Mouse (Mus musculus): ENCODE results near the gene Tgfb3.

DNA sequence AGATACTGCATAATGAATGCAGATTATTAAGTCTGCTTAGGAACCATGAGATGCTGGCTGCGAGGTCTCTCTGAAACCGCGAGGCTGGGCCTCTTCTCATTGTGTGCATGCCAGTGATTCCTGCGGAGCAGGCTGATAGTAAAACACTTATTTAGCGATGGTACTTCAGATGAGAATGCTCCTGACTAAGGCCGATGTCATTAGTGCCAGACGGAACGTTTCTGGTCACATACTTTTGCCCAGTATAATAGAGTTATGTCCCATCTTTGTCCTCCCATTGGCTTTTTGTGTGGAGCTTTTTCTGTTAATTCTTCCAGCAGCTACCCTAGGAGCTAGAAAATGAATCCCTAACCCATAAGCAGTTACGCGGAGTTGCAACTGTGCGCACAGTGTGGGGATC lies 18.9 kb upstream of the Tgfb3 start:
- TF ChIP-seq CTCF (IDR thresholded peaks at IDR 0.05 in 2 of 3, conservative IDR thresholded peaks at IDR 0.05 in 1 of 3; ENCODE audit: control insufficient read depth in 1 of 3, insufficient read depth in 1 of 3, low read depth in 2 of 3, low read length in 3 of 3, poor library complexity in 1 of 3, severe bottlenecking in 1 of 3) (no peak), ELF1 (IDR thresholded peaks at IDR 0.05; ENCODE audit: low read depth, low read length) (no peak), POLR2A (IDR thresholded peaks at IDR 0.05; ENCODE audit: control insufficient read depth in 1 of 2, insufficient read depth in 1 of 2, low read depth in 1 of 2, low read length in 2 of 2, poor library complexity in 1 of 2) (no peak), USF2 (IDR thresholded peaks at IDR 0.05; ENCODE audit: borderline replicate concordance in 1 of 2, insufficient read depth in 1 of 2, low read depth in 1 of 2, low read length in 2 of 2) (no peak), RAD21 (IDR thresholded peaks at IDR 0.05; ENCODE audit: low read depth, low read length) (no peak), HCFC1 (IDR thresholded peaks at IDR 0.05; ENCODE audit: low read depth, low read length) (no peak), POLR2AphosphoS5 (IDR thresholded peaks at IDR 0.05; ENCODE audit: borderline replicate concordance, low read depth, low read length) (no peak), ZKSCAN1 (IDR thresholded peaks at IDR 0.05; ENCODE audit: low read depth, low read length) (no peak), TAL1 (IDR thresholded peaks at IDR 0.05; ENCODE audit: low read length) (no peak), ZNF384 (IDR thresholded peaks at IDR 0.05; ENCODE audit: low read depth, low read length) (no peak), MAZ (IDR thresholded peaks at IDR 0.05; ENCODE audit: low read depth, low read length) (no peak), NRF1 (IDR thresholded peaks at IDR 0.05; ENCODE audit: insufficient read depth, low read depth, low read length, poor library complexity, severe bottlenecking) (no peak), KAT2A (conservative IDR thresholded peaks at IDR 0.05; ENCODE audit: low read depth, low read length) (no peak), SIN3A (IDR thresholded peaks at IDR 0.05; ENCODE audit: low read length) (no peak)

Measured in MEL (cell line).